Mouse (Mus musculus): ENCODE data around the gene Gcnt2.

DNA sequence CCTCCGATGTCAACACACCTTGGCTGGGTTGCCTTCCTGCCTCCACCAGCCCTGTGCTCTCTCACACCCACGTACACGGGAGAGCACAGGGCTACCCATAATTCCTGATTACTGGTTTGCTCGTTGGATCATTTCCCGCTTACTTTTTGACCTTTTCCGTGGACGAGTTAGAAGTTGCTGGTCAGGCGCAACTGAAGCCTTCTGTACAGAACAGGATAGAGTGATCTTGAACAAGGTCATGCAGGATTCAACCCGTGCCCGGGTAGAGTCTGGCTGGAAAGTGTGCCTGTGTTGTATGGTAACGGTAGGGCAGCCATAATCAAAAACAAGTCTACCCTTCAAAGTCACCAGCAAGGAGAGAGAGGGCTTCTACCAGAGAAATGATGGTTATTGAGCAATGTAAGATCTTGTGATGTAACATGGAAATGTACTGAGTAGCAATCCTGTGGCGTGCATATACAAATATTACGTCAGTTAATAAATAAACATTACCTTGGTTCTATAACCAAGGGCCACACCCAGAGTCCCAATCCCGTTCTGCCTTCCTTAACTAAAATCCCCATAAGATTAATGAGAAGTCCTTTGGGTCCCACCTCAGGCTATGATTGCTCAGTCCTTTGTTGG is 54.0 kb downstream of the Gcnt2 start:
- TF ChIP-seq POLR2A (IDR thresholded peaks at IDR 0.05; ENCODE audit: extremely low read depth, insufficient read depth, low read length) (no peak), CTCF (IDR thresholded peaks at IDR 0.05; ENCODE audit: extremely low read depth, insufficient read depth, low read length) (no peak)

Measured in cortical plate, adult 2 months (tissue).